Mouse (Mus musculus): ENCODE data around the gene Hic2. TPM values are rescaled to one million over a fixed set of nuclear protein-coding genes. Genes with fewer than 3 reads are reported as not detected.

Hic2 gene
- total RNA-seq, 2 experiments from 2014 or later: 0.77 to 1.5 TPM

DNA sequence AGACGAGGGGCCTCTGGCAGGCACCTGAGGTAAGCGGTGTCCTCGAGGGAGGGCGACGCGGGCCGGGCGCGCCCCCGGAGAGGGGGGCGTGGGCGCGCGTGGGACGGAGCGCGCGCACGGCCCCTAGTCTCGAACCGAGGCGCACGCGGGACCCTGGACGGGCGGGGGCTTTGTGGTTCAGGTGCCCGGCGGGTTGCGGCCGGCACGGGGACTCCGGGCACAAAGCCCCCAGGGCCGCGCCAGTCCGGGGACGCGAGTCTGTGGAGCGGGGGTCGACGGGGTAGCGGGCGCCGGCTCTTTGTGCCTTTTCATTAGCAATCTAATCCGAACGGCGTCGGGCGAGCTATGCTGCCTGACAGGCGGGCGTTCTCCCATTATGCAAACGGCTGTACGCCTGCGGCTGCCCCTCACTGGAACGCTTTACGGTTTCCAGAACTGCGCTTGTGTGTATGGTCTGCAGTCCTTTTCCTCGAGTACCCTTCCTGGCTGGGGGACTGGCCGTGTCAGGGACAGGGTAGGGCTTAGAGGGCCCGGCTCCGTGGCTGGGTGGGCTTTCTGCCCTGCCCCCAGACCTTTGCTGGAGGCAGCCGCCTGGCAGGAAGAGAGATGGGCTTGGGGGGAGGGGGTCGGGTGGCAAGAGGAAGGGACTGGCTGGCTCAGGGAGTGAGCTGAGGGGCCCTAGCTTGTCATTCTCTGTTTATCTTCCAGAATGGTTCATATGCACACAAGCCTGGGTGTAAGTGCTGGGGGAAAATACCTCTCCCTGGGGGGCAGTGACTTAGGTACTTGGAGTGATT, 528 bp downstream of the Hic2 start:
- peak; percentile 48 for ATAC-seq (ENCODE audit: poor library complexity, severe bottlenecking)

DNA sequence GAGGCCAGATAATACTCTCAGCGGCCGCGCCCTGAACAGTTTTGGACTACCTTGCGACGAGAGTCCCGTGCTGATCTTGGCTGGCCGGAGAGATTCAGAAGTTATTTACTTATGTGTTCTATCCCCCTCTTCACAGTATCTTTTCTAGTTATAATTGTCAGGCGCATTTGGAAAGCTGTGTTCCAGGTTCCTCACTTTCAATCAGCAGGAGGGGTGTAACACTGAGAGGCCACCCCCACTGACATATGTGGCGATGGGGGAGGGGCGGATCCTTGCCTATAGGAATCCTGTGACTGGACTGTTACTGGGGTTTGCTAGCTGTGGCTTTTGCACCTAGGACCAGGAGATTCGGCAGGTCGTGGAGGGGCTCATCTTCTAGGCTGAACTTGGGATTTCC, 1.1 kb downstream of the Hic2 start:
- ATAC-seq (ENCODE audit: poor library complexity, severe bottlenecking): no peak

DNA sequence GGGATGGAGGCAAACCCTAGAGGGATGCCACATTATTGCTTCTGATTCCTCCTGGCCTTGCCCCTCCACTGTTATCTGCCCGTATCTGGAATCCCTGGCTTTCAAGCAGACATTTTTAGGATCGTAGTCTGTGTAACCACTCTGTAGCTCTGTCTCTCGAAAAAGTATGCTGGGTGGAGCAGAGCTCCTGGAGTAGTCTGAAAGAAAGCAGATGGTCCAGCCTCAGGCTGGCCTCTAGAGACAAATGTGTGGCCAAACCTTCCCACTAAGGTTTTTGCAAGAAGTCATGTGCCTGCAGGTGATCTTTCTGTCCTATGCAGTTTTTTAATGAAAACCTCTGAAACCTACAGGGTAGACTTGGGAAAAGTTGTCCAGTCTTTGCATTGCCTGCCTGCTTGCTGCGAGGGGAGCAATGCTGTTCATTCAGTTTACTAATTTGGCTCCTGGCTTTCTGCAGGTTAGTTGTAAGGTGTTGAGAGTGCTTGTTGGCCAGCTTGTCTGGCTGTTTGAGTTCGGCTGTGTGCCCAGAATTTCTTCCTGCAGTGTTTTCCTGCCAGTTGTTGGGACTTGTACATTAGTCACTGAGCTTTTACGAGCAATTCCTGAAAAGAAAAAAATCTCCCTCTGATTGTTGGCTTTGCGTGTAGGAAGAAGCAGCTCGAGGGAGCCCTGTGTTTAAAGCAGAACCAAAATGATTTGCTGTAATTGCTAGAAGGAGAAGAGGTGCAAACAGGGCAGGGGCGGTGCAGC, 1.7 kb downstream of the Hic2 start:
- no peak for ATAC-seq (ENCODE audit: poor library complexity, severe bottlenecking)

DNA sequence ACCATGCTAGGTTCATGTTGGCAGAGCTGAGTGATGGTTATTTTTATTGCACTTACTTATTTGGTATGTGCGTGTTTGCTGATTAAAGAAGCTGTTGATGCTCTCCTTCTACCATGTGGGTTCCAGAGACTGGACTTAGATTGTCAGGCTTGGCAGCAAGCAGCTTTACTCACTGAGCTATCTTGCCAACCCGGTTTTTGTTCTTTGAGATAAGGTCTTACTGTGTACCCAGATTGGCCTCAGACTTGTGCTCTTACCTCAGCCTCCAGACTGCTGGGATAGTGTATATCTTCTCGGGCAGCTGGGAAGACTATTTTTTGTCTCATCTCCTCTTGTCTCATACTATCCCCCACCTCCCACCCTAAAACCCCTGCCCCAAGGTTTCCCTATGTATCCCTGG, 4.3 kb downstream of the Hic2 start:
- no peak for ATAC-seq (ENCODE audit: poor library complexity, severe bottlenecking)

DNA sequence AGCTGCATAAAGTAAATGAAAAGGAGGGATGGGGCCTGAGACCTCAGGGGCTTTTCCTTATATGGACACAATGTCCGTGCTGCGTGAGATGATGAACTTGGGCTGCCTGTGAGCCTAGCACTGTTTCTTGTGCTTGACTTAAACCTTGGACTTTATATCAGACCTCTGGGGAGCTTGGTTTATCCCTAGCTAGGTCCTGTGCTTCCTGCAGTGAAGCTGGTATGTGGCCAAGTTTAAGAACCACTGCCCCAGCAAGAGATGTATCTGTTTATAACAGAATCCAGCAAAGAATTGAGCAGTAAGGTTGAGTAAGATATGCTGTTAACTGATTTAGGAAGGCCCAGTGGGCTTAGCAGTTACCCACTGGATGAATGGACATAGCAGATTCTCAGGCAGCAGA, 6.0 kb downstream of the Hic2 start:
- no peak for ATAC-seq (ENCODE audit: poor library complexity, severe bottlenecking)

DNA sequence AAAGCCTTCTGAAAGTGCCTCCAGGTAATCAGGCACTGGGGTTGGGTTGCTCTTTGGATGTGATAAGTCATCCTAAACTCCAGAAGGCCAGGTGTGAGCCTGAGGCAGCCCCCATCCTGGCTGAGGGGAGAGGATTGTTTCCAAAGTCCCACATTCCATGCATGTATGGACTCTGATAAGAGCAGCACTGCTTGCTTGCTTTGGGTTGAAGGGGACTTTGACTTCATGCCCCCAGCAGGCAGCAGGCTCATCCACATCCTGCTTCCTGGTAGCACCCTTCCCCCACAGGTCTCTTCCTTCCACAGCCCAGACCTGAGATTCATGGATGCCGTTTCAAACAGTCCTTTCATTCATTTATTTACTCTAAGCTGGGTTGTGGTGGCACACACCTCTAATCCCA, 10.4 kb downstream of the Hic2 start:
- ATAC-seq (ENCODE audit: poor library complexity, severe bottlenecking): no peak

DNA sequence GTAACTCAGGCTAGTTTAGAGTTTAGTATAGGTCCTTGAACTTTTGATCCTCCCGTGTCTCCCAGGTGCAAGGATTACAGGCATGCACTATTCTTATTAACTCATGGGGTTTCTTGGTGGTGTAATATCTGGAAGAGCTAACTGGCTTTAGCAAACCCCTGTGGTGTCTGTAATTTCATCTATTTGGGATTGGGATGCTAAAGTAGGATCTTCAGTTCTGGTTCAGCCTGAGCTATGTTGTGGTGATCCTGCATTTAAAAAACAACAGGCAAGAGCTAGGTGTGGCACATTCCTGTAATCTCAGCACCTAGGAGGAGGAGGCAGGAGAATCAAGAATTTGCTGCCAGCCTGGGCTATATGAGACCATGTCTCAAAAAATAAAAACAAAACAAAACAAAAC, 11.6 kb downstream of the Hic2 start:
- ATAC-seq (ENCODE audit: poor library complexity, severe bottlenecking): no peak

DNA sequence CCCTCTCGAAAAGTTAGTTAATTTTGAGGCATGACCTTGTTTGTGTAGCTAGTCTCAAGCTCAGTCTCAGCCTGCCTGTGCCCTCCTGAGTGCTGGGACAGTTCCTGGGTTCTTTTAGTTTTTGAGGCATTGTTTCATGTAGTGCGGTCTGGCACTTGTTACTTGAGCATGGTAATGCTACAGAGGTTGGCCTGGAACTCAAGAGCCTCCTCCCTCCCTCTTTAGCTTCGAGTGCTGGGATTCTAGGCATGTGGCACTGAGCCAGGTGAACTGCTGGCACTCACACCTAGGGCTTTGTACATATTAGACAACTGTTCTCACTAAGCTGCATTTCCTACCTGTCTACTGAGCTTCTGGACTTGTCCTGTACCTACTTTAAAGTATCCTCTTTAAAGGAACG, 14.4 kb downstream of the Hic2 start:
- ATAC-seq (ENCODE audit: poor library complexity, severe bottlenecking): no peak

DNA sequence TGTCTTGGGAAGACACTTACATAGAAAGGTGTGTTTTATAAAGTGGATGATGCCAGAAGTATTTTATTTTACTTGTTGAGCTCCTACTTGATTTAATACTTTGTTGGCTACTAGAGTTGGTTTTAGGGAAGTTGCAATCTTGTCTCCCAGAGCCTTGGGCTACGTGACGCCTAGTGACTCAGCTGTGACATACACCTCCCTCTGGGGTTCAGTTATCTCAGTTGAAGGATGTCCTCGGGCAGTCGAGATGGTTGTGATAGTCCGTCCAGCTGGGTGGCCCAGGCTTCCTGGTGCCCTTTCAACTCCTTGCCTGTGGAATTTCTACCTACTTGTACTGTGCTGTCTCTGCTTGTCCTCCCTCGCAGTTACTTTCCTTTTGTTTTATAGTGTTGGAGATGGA, 15.8 kb downstream of the Hic2 start:
- peak; percentile 85 for ATAC-seq (ENCODE audit: poor library complexity, severe bottlenecking)

DNA sequence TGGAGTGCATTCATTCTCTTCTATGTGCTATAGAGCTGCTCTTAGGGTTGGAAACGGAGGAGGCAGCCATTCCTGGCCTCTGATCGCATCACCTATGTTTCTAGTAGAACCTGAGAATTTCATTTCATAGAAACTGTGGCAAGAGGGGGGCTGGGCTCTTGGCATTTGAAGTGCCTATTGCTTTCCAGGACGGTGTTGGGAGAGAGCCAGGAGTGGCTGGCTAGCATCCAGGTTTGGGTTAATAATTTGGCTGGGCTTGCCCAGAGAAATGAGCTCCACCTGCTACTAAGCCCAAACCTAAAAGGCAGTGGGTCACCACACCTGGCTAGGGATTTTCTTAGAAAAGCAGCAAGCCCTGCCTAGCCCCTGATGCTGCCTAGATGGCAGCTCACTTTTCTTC, 18.2 kb downstream of the Hic2 start:
- ATAC-seq (ENCODE audit: poor library complexity, severe bottlenecking): no peak

DNA sequence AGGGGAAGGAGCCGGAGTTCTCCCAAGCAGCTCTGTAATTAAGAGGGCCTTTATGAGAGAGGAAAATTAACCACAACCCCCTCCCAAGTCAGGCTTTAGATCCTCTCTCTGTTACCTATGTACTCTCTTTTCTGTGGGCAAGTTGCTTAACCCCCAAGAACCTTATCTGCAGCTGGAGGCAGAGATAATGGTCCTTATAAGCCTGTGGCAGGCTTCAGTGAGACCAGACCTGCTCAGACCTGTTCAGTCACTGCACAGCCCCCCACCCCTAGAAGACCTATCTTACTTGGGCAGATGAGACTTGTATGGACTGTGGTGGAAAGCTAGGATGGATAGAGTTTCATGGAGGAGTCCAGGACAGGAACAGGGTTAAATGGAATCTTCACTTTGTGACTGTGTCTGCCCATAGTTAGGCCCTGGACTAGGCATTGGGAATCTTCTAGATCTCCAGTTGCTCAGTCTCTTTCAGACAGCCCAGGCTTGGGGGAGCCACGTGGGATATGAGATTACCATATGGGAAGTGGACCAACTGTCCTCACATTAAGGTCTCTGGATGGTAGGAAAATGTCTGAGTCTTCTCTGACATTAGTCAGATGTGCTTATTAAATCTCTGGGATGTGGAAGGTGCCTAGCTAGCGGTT, 18.8 kb downstream of the Hic2 start:
- ATAC-seq (ENCODE audit: poor library complexity, severe bottlenecking): 0 out of 2 replicates have a peak, but pooled peaks have one; percentile 43

DNA sequence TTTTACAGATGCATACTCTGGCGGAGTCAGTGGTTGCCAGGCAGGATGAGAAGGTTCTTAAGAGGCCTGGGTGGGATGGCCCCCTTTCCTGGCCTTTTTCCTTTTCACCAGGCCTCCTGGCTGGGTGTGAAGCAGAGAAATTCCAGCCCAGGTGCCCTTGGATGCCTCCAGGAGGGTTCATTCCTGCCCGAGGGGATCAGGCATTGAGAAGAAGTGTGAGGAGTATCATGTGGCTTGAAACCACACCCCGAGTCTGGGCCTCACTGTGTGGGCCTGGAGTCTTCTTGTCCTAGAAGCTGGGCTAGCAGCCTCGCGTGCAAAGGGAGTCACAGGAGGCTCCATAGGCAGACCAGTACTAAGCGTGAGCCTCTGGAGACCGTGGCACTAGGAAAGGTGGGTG, 19.5 kb downstream of the Hic2 start:
- no peak for ATAC-seq (ENCODE audit: poor library complexity, severe bottlenecking)

DNA sequence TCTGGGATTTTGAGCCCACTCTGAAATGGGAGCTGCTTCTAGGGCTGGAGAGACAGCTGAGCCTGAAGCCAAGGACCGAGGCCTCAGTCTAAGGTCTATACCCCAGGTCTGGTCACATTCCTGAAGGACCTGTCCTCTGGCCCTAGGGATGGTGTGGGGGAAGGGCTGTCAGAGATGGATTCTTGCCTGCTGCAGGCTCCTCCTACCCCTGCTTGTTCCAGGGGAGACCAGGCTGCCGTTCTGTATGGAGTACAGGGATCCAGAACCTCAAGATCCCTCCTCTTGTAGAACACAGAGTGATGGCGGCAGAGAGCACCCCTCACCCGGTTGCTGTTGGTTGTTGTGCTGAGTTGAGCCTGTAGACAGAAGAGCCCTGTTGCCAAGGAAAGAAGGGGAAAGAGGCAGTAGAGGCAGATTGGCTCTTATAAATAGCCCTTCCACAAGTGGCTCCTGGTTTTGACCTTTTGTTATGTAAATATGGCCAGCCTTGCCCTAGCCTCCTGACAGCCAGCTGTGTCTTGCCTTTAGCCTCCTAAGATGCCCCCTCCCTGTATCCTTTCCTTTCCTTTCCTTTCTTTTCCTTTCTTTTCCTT, 20.7 kb downstream of the Hic2 start:
- no peak for ATAC-seq (ENCODE audit: poor library complexity, severe bottlenecking)

DNA sequence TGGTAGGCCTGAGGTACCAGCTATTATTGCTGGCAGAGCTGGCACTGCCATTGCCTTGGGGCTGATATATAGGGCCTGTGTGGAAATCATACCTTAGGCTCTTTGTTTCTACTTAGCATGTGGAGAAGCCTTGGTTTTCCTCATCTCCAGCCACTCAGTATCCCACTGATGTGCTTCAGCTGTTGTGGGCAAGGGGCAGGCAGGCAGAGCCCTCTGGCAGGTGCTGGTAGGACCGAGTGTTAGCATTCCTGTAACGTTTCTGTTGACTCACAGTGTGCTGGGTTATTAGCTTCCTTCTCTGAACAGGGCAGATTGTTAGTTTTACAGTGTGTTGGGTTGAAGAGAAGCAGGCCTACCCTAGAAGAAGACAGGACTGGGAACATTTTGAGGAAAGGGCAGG, 21.9 kb downstream of the Hic2 start:
- ATAC-seq (ENCODE audit: poor library complexity, severe bottlenecking): no peak

DNA sequence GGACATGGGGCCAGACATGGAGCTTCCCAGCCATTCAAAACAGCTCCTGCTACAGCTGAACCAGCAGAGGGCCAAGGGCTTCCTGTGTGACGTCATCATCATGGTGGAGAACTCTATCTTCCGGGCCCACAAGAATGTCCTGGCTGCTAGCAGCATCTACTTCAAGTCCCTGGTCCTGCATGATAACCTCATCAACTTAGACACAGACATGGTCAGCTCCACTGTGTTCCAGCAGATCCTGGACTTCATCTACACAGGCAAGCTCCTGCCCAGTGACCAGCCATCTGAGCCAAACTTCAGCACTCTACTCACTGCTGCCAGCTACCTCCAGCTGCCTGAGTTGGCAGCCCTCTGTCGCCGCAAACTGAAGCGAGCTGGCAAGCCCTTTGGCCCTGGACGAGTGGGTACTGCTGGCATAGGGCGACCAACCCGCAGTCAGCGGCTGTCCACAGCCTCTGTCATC, 24.0 kb downstream of the Hic2 start:
- 0 out of 2 replicates have a peak, but pooled peaks have one; percentile 24 for ATAC-seq (ENCODE audit: poor library complexity, severe bottlenecking)

DNA sequence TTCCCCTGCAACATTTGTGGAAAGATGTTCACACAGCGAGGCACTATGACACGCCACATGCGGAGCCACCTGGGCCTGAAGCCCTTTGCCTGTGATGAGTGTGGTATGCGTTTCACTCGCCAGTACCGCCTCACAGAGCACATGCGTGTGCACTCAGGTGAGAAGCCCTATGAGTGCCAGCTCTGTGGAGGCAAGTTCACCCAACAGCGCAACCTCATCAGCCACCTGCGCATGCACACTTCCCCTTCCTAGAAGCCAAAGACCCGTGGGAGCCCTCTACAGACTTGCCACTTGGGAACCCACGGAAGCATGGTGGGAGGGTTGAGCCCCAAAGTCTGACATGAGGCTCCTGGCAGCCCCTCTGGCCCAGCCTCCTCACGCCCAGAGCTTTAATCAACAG, 25.5 kb downstream of the Hic2 start:
- no peak for ATAC-seq (ENCODE audit: poor library complexity, severe bottlenecking)

DNA sequence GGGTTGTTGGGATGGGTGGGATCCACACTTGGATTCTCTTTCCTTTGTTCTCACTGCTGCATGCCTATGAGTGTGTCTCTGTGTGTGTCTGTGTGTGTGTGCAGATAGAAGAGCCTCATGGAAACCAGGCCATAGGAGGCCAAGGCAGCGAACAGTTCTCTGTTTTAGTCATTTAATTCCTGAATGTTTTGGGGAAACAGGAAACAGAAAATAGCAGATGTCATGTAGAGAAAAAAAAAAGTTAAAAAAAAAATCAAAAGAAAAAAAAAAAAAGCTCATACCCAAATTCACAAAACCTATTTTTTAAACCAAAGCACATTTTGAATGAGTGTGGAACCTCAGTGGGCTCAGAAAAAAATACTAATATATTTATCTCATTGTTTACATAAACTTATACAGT, 28.0 kb downstream of the Hic2 start:
- ATAC-seq (ENCODE audit: poor library complexity, severe bottlenecking): no peak

DNA sequence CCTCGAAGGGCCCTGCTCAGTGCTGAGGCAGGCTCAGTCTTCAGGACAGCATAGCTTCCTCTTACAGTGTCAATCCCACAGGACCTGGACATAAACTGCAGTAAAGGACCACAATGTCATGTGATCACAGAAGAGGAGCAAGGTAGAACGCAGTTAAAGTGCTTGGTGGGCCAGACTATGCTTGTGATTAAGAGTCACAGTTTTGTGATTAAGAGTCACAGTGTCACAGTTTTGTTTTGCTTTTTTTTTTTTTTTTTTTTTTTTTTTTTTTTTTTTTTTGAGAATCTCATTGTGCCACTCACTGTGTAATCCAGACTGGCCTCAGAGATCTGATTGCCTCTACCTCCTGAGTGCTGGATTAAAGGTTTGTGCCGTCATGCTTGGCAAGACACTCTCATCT, 32.7 kb downstream of the Hic2 start:
- no peak for ATAC-seq (ENCODE audit: poor library complexity, severe bottlenecking)

DNA sequence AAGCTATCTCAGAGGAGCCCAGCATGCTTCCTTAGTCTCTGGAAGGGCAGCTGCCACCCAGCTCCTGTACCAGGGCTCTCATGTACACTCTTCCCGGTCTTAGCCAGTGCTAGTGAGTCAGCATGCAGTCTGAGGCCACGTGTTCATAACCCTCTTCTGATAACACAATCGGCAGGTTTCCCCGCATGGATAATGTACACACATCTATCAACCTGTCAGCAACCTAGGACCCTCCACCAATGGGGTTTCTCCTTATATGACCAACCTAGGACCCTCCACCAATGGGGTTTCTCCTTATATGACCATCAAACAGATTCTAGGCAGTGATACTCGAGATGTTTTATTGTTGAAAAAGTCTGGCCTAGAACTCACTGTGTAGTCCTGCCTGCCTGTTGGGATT, 34.6 kb downstream of the Hic2 start:
- no peak for ATAC-seq (ENCODE audit: poor library complexity, severe bottlenecking)

DNA sequence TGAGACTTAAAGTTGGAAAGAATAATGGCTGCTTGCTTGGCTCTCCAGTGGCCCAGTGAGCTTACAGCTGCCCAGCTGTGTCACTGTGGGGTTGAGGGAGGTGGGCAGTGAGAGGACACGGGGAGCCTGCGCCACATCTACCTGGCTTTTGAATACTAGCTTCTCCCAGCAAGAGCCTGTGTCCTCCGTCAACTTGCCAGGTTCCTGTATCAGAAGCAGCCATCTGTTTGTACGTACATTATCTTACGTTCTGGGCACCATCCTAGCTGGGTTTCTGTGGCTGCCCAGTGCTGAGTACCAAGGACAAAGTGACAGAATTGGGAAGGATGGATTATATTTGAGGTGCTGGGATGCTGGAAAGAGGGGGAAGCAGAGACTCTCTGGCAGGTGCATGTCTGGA, 36.5 kb downstream of the Hic2 start:
- ATAC-seq (ENCODE audit: poor library complexity, severe bottlenecking): no peak

DNA sequence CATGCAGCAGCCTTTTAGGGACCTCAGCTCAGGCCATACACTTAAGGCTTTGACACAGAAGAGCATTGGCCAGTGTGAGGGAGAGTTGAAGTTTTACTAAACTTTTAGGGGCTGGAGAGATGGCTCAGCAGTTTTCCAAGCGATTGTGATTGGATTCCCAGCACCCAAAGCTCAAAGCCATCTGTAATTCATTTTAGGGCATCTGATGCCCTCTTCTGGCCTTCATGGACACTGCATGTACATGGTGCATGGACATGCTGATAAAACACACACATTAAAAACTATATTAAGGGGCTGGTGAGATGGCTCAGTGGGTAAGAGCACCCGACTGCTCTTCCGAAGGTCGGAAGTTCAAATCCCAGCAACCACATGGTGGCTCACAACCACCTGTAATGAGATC, 37.8 kb downstream of the Hic2 start:
- no peak for ATAC-seq (ENCODE audit: poor library complexity, severe bottlenecking)

Data from megakaryocyte, adult 5-6 weeks (primary cell).